Mouse (Mus musculus) ES-Bruce4 (cell line): ENCODE measurements at regions not wholly inside any gene's neighbourhood (a gene's known extent, or its start where the extent isn't known, plus 50 kb on each side); places are given as distances from the start of the nearest gene placed in this dataset.

ENCODE experiments used
- CTCF ChIP-seq: IDR thresholded peaks from one replicate; pipeline ENCODE4 v1.8.1; 2011; ENCODE audit warnings: low read depth, low read length
- EP300 ChIP-seq: IDR thresholded peaks from 2 replicates; pipeline ENCODE4 v1.6.1; 2011; ENCODE audit warnings: low read depth, low read length; ENCODE audit not compliant: insufficient read depth
- POLR2A ChIP-seq: IDR thresholded peaks from one replicate; pipeline ENCODE4 v1.8.1; 2011; ENCODE audit warnings: low read length; ENCODE audit not compliant: insufficient read depth

GRCm38 (mm10) chr17:83985916-83986578 lies 138.3 kb upstream of the Haao start:
- no peak for TF ChIP-seq CTCF
- TF ChIP-seq POLR2A, result no peak
- no peak for TF ChIP-seq EP300
